Mouse (Mus musculus): ENCODE data around the gene Zfand5. TPM values are rescaled to one million over a fixed set of nuclear protein-coding genes. Genes with fewer than 3 reads are reported as not detected.
A peak's percentile ranks its signal among the peaks of the same experiment; 100 is the strongest.
"Not testable (repeated sequence)": the region's sequence is repeated elsewhere in the genome, so short reads cannot be mapped to it uniquely, and the experiment has no call there.

Zfand5 gene
- polyA plus RNA-seq, 1 experiment from 2014 or later: 176 TPM

- not testable (repeated sequence) for H3K9me3 ChIP-seq (replicated peaks; ENCODE audit: control insufficient read depth, low read length); H3K4me1 ChIP-seq (ENCODE audit: control insufficient read depth, insufficient read depth, low read length); H3K27ac ChIP-seq (ENCODE audit: low read depth, low read length); H3K9ac ChIP-seq (ENCODE audit: low read length); H3K4me2 ChIP-seq (ENCODE audit: low read length); H3K27me3 ChIP-seq (replicated peaks; ENCODE audit: control insufficient read depth, insufficient read depth, low read length); DNase-seq (ENCODE audit: low spot score); H3K36me3 ChIP-seq (ENCODE audit: control insufficient read depth, insufficient read depth, low read length); ATAC-seq; H3K4me3 ChIP-seq (ENCODE audit: low read depth, low read length)
- WGBS: 96% methylated on average over 5 of the region's 5 CpGs
Measured at GRCm38 (mm10) chr19:21310364-21310763, 38.3 kb downstream of the Zfand5 start.

- ATAC-seq: no peak
- Histone ChIP-seq H3K4me3 (ENCODE audit: low read depth, low read length) (no peak overlapping the region), H3K27ac (ENCODE audit: low read depth, low read length) (no peak overlapping the region), H3K27me3 (replicated peaks; ENCODE audit: control insufficient read depth, insufficient read depth, low read length) (no peaks in the 10 kb centered on the region), H3K4me2 (ENCODE audit: low read length) (no peak overlapping the region), H3K36me3 (ENCODE audit: control insufficient read depth, insufficient read depth, low read length) (no peaks in the 10 kb centered on the region), H3K4me1 (ENCODE audit: control insufficient read depth, insufficient read depth, low read length) (no peaks in the 10 kb centered on the region), H3K9me3 (replicated peaks; ENCODE audit: control insufficient read depth, low read length) (no peaks in the 10 kb centered on the region), H3K9ac (ENCODE audit: low read length) (no peak overlapping the region)
- DNase-seq (ENCODE audit: low spot score): no peak
- WGBS: 83% methylated on average over 3 of the region's 3 CpGs
Measured at GRCm38 (mm10) chr19:21315701-21316100, 43.6 kb downstream of the Zfand5 start.

GRCm38 (mm10) chr19:21319618-21320017 is 47.5 kb downstream of the Zfand5 start:
- DNase-seq (ENCODE audit: low spot score) (no peak), ATAC-seq (no peak)
- no peaks in the 10 kb centered on the region for H3K4me1 ChIP-seq (ENCODE audit: control insufficient read depth, insufficient read depth, low read length)
- 95% methylated on average over 1 of the region's 1 CpGs for WGBS
- H3K9ac ChIP-seq (ENCODE audit: low read length): no peak overlapping the region
- no peaks in the 10 kb centered on the region for H3K9me3 ChIP-seq (replicated peaks; ENCODE audit: control insufficient read depth, low read length)
- no peaks in the 10 kb centered on the region for H3K27me3 ChIP-seq (replicated peaks; ENCODE audit: control insufficient read depth, insufficient read depth, low read length)
- no peak overlapping the region for H3K4me2 ChIP-seq (ENCODE audit: low read length)
- H3K27ac ChIP-seq (ENCODE audit: low read depth, low read length): no peak overlapping the region
- H3K4me3 ChIP-seq (ENCODE audit: low read depth, low read length): no peak overlapping the region
- no peaks in the 10 kb centered on the region for H3K36me3 ChIP-seq (ENCODE audit: control insufficient read depth, insufficient read depth, low read length)

GRCm38 (mm10) chr19:21325333-21325732 is 53.3 kb downstream of the Zfand5 start:
- 82% methylated on average over 3 of the region's 3 CpGs for WGBS
- Histone ChIP-seq H3K9ac (ENCODE audit: low read length) (no peak overlapping the region), H3K4me2 (ENCODE audit: low read length) (no peak overlapping the region), H3K36me3 (ENCODE audit: control insufficient read depth, insufficient read depth, low read length) (no peaks in the 10 kb centered on the region), H3K9me3 (replicated peaks; ENCODE audit: control insufficient read depth, low read length) (no peaks in the 10 kb centered on the region), H3K4me3 (ENCODE audit: low read depth, low read length) (no peak overlapping the region), H3K4me1 (ENCODE audit: control insufficient read depth, insufficient read depth, low read length) (no peaks in the 10 kb centered on the region), H3K27ac (ENCODE audit: low read depth, low read length) (no peak overlapping the region), H3K27me3 (replicated peaks; ENCODE audit: control insufficient read depth, insufficient read depth, low read length) (no peaks in the 10 kb centered on the region)
- DNase-seq (ENCODE audit: low spot score): peak; percentile 47
- no peak for ATAC-seq

GRCm38 (mm10) chr19:21328951-21329350 is 56.9 kb downstream of the Zfand5 start:
- Histone ChIP-seq H3K9me3 (replicated peaks; ENCODE audit: control insufficient read depth, low read length) (no peaks in the 10 kb centered on the region), H3K9ac (ENCODE audit: low read length) (no peak overlapping the region)

GRCm38 (mm10) chr19:21329770-21330169 is 57.7 kb downstream of the Zfand5 start:
- no peak for ATAC-seq

More at GRCm38 (mm10) chr19:21328951-21329350, 56.9 kb downstream of the Zfand5 start:
- Histone ChIP-seq H3K4me3 (ENCODE audit: low read depth, low read length) (no peak overlapping the region), H3K4me1 (ENCODE audit: control insufficient read depth, insufficient read depth, low read length) (no peaks in the 10 kb centered on the region), H3K4me2 (ENCODE audit: low read length) (no peak overlapping the region), H3K27ac (ENCODE audit: low read depth, low read length) (no peak overlapping the region), H3K27me3 (replicated peaks; ENCODE audit: control insufficient read depth, insufficient read depth, low read length) (no peaks in the 10 kb centered on the region), H3K36me3 (ENCODE audit: control insufficient read depth, insufficient read depth, low read length) (no peaks in the 10 kb centered on the region)
- WGBS: 83% methylated on average over 9 of the region's 9 CpGs
- DNase-seq (ENCODE audit: low spot score) (no peak), ATAC-seq (0 out of 2 replicates have a peak, but pooled peaks have one; percentile 23)

GRCm38 (mm10) chr19:21330305-21331115 is 58.4 kb downstream of the Zfand5 start:
- Histone ChIP-seq H3K36me3 (ENCODE audit: control insufficient read depth, insufficient read depth, low read length) (no peaks in the 10 kb centered on the region), H3K4me3 (ENCODE audit: low read depth, low read length) (no peak overlapping the region), H3K4me2 (ENCODE audit: low read length) (no peak overlapping the region), H3K9me3 (replicated peaks; ENCODE audit: control insufficient read depth, low read length) (no peaks in the 10 kb centered on the region), H3K9ac (ENCODE audit: low read length) (no peak overlapping the region), H3K27ac (ENCODE audit: low read depth, low read length) (no peak overlapping the region), H3K27me3 (replicated peaks; ENCODE audit: control insufficient read depth, insufficient read depth, low read length) (no peaks in the 10 kb centered on the region), H3K4me1 (ENCODE audit: control insufficient read depth, insufficient read depth, low read length) (no peaks in the 10 kb centered on the region)
- DNase-seq (ENCODE audit: low spot score) (no peak), ATAC-seq (no peak)
- WGBS: 89% methylated on average over 6 of the region's 6 CpGs

More at GRCm38 (mm10) chr19:21329770-21330169, 57.7 kb downstream of the Zfand5 start:
- DNase-seq (ENCODE audit: low spot score): peak; percentile 23
- Histone ChIP-seq H3K36me3 (ENCODE audit: control insufficient read depth, insufficient read depth, low read length) (no peaks in the 10 kb centered on the region), H3K4me3 (ENCODE audit: low read depth, low read length) (no peak overlapping the region), H3K4me1 (ENCODE audit: control insufficient read depth, insufficient read depth, low read length) (no peaks in the 10 kb centered on the region), H3K9me3 (replicated peaks; ENCODE audit: control insufficient read depth, low read length) (no peaks in the 10 kb centered on the region), H3K27ac (ENCODE audit: low read depth, low read length) (no peak overlapping the region), H3K27me3 (replicated peaks; ENCODE audit: control insufficient read depth, insufficient read depth, low read length) (no peaks in the 10 kb centered on the region), H3K4me2 (ENCODE audit: low read length) (no peak overlapping the region), H3K9ac (ENCODE audit: low read length) (no peak overlapping the region)
- 45% methylated on average over 5 of the region's 5 CpGs for WGBS

- Histone ChIP-seq H3K9ac (ENCODE audit: low read length) (no peak overlapping the region), H3K27me3 (replicated peaks; ENCODE audit: control insufficient read depth, insufficient read depth, low read length) (no peaks in the 10 kb centered on the region), H3K4me3 (ENCODE audit: low read depth, low read length) (no peak overlapping the region), H3K4me2 (ENCODE audit: low read length) (no peak overlapping the region), H3K27ac (ENCODE audit: low read depth, low read length) (no peak overlapping the region), H3K36me3 (ENCODE audit: control insufficient read depth, insufficient read depth, low read length) (no peaks in the 10 kb centered on the region), H3K9me3 (replicated peaks; ENCODE audit: control insufficient read depth, low read length) (no peaks in the 10 kb centered on the region), H3K4me1 (ENCODE audit: control insufficient read depth, insufficient read depth, low read length) (no peaks in the 10 kb centered on the region)
- no peak for ATAC-seq
- WGBS: 89% methylated on average over 11 of the region's 11 CpGs
- no peak for DNase-seq (ENCODE audit: low spot score)
Measured at GRCm38 (mm10) chr19:21331621-21332155, 59.6 kb downstream of the Zfand5 start.

Measured in forebrain, embryonic 14.5 days (tissue).